In genomic region chr5:38653101-38653500, GRCm38 (mm10) we compare ENCODE assay signal across 30 mouse cellular contexts.
"Had no signal": no experiment of that assay in that cellular context is flagged by ENCODE, and none has a peak within 500 bp of the region (broad histone marks: within the 10 kb centered on the region; RNA-seq: fewer than 3 reads in every experiment).

No protein-coding gene starts in this region.

- H3K4me1 ChIP-seq: heart, embryonic 12.5 days; heart, embryonic 13.5 days; heart, embryonic 15.5 days; hindbrain, embryonic 10.5 days; hindbrain, embryonic 12.5 days; hindbrain, embryonic 13.5 days; hindbrain, embryonic 15.5 days; intestine, embryonic 15.5 days; kidney, embryonic 15.5 days had no signal

- H3K27me3 ChIP-seq: heart, embryonic 12.5 days; heart, embryonic 13.5 days; heart, embryonic 15.5 days; hindbrain, embryonic 12.5 days; hindbrain, embryonic 13.5 days; hindbrain, embryonic 15.5 days; intestine, embryonic 15.5 days; kidney, embryonic 15.5 days had no signal

- H3K36me3 ChIP-seq: heart, embryonic 12.5 days; heart, embryonic 13.5 days; heart, embryonic 15.5 days; hindbrain, embryonic 10.5 days; hindbrain, embryonic 12.5 days; hindbrain, embryonic 13.5 days; hindbrain, embryonic 15.5 days; intestine, embryonic 15.5 days; kidney, embryonic 15.5 days had no signal

- H3K27ac ChIP-seq: heart, embryonic 13.5 days; heart, embryonic 15.5 days; hindbrain, embryonic 10.5 days; hindbrain, embryonic 12.5 days; hindbrain, embryonic 13.5 days; hindbrain, embryonic 14.5 days; hindbrain, embryonic 15.5 days; hindbrain, postnatal 0 days; intestine, embryonic 15.5 days; kidney, embryonic 15.5 days; kidney, postnatal 0 days; layer of hippocampus, adult 2 months; left cerebral cortex, adult 2 months had no signal

- DNase-seq: heart, postnatal 10 days; heart, postnatal 14 days; heart, postnatal 36 days; heart, postnatal 4 days; kidney, adult 11 months; kidney, adult 18-20 months; kidney, adult 2 months; kidney, adult 8-10 months; kidney, adult 9 months; kidney, postnatal 10 days; kidney, postnatal 14 days; kidney, postnatal 25 days; kidney, postnatal 36 days; kidney, postnatal 4 days; layer of hippocampus, adult 9-11 months; layer of hippocampus, postnatal 36 days had no signal

- H3K4me3 ChIP-seq: heart, embryonic 12.5 days; heart, embryonic 13.5 days; heart, embryonic 15.5 days; hindbrain, embryonic 10.5 days; hindbrain, embryonic 12.5 days; hindbrain, embryonic 13.5 days; hindbrain, embryonic 15.5 days; intestine, embryonic 15.5 days; kidney, embryonic 15.5 days; layer of hippocampus, adult 2 months; left cerebral cortex, adult 2 months had no signal

- H3K9ac ChIP-seq: heart, embryonic 12.5 days; heart, embryonic 13.5 days; heart, embryonic 15.5 days; hindbrain, embryonic 12.5 days; hindbrain, embryonic 13.5 days; hindbrain, embryonic 14.5 days; hindbrain, embryonic 15.5 days; intestine, embryonic 15.5 days; kidney, embryonic 15.5 days had no signal

- H3K9me3 ChIP-seq: heart, embryonic 13.5 days; heart, embryonic 15.5 days; hindbrain, embryonic 10.5 days; hindbrain, embryonic 12.5 days; hindbrain, embryonic 13.5 days; hindbrain, embryonic 15.5 days; intestine, embryonic 15.5 days; kidney, embryonic 15.5 days had no signal
